Mouse (Mus musculus) spleen, postnatal 14 days (tissue): ENCODE results near the gene Syngr2.
A peak's percentile ranks its signal among the peaks of the same experiment; 100 is the strongest.

Source experiments
- DNase-seq, 2 experiments: peaks; one replicate each; pipeline ENCODE4 v3.0.0; 2021 to 2022; ENCODE audit warnings: low spot score in 2 of 2

The Syngr2 gene

GRCm38 (mm10) chr11:117809407-117810311 lies at the start of gene Syngr2, which contains the start of gene Gm20708:
Gene Syngr2, plus strand, starts transcription at chr11:117809668.
Gene Gm20708, plus strand, starts transcription at chr11:117809668.
- peak; percentile 61 to 73 for DNase-seq

- no peak for DNase-seq
Observed at GRCm38 (mm10) chr11:117760374-117761119, 48.9 kb upstream of the Syngr2 start.

GRCm38 (mm10) chr11:117761801-117762200 lies 47.7 kb upstream of the Syngr2 start:
- DNase-seq: no peak

- DNase-seq: no peak
Observed at GRCm38 (mm10) chr11:117762246-117762645, 47.2 kb upstream of the Syngr2 start.

GRCm38 (mm10) chr11:117764319-117764718 lies 45.1 kb upstream of the Syngr2 start:
- no peak for DNase-seq

- no peak for DNase-seq
Observed at GRCm38 (mm10) chr11:117765361-117765760, 44.1 kb upstream of the Syngr2 start.

- DNase-seq: no peak
Observed at GRCm38 (mm10) chr11:117766275-117766674, 43.2 kb upstream of the Syngr2 start.

GRCm38 (mm10) chr11:117768725-117769682 lies 40.5 kb upstream of the Syngr2 start:
- no peak for DNase-seq

DNA sequence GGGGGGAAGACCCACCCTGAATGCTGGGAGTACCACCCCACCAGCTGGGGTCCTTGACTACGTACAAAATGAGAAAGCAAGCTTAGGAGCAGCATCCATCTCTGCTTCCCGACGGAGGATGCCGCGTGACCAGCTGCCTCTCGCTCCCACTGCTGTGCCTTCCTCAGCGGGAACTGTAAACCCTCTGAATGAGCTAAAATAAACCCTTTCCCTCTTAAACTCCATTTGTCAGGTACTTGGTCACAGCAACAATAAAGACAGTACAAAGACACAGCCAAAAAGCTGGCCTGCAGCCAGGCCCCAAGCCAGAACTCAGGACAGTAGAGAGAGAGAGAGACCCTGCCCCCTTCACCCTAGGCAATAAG lies 39.8 kb upstream of the Syngr2 start:
- no peak for DNase-seq

DNA sequence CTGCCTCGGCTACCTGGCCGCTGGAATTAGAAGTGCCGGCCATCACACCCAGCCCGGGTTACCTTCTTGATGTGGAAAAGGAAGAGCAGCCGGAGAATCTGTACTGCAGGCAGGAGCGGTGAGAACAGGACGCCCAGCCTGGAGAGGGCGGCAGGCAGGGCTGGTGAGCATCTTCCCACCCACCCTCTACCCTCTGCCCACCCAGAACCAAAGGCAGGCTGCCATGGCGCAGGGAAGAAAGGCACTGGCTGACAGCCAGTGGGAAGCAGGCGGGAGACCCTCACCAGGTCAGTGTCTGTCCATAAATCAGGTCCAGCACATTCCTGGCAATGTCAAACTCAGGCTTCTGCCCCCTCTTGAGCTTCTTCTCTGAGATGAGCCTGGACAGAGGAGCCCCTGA lies 39.1 kb upstream of the Syngr2 start:
- no peak for DNase-seq

DNA sequence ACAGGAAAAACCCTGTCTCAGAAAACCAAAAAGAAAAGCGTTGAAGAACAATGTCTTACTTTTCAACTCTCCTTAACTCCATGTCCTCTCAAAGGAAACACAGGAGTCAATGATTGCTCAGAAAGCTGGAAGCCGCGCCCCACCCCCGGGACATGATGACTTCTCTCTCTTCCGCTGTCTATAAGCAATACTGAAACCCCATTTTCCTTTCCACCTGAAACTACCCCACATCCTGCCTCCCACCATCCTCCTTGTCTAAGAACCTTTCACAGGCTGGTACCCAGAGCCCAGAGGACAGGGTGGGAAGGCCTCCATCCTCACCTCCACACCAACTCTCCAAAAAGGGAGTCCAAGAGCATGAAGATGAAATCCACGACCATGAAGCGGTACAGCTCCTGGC lies 37.1 kb upstream of the Syngr2 start:
- no peak for DNase-seq

- no peak for DNase-seq
Observed at GRCm38 (mm10) chr11:117774925-117775324, 34.5 kb upstream of the Syngr2 start.

GRCm38 (mm10) chr11:117775540-117775939 lies 33.9 kb upstream of the Syngr2 start:
- DNase-seq: no peak

- no peak for DNase-seq
Observed at GRCm38 (mm10) chr11:117776085-117776792, 33.2 kb upstream of the Syngr2 start.

DNA sequence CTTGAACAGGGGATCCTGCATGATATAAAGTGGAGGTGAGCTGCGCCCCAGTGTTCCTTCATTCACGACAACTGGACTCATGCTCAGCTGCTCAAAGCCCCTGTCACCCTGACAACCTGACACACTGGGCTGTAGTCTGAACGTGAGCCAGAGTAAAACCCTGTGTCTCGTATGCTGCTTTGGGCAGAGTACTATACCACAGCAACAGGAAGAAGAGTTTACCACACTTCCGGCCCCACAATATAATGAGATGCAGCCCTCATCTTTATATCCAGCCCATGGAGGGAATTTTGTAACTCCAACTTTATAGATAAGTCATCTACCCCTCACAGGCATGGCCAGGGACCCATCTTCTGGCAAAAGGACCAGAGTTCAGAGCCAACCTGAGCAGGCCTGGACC lies 32.4 kb upstream of the Syngr2 start:
- no peak for DNase-seq

- no peak for DNase-seq
Observed at GRCm38 (mm10) chr11:117778031-117778430, 31.4 kb upstream of the Syngr2 start.

DNA sequence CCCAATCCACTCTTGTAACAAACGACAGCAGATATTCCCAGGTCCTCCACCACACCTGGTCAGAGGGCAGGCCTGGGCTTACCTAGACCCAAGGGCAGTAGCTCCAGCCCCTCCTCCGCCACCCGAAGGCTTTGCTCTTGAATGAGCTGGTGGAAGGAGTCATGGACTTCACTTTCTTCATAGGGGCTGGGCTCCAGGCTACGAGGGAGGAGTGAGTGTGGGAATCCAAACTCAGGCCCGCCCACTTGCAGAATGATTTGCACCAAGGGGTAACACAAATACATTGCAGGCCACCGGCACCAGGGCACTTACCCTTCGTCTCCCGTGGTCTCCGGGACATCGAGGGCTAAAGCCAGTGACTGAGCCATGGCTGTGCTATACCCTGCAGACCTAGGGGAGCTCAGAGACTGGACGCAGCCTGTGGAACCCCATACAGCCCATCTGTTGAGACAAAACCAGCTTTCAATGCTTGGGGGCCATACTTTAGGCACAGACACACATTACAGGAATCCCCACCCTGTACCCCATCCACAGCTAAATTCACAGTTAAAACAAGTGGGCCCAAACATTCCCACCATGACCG lies 30.5 kb upstream of the Syngr2 start:
- peak; percentile 40 to 49 for DNase-seq

DNA sequence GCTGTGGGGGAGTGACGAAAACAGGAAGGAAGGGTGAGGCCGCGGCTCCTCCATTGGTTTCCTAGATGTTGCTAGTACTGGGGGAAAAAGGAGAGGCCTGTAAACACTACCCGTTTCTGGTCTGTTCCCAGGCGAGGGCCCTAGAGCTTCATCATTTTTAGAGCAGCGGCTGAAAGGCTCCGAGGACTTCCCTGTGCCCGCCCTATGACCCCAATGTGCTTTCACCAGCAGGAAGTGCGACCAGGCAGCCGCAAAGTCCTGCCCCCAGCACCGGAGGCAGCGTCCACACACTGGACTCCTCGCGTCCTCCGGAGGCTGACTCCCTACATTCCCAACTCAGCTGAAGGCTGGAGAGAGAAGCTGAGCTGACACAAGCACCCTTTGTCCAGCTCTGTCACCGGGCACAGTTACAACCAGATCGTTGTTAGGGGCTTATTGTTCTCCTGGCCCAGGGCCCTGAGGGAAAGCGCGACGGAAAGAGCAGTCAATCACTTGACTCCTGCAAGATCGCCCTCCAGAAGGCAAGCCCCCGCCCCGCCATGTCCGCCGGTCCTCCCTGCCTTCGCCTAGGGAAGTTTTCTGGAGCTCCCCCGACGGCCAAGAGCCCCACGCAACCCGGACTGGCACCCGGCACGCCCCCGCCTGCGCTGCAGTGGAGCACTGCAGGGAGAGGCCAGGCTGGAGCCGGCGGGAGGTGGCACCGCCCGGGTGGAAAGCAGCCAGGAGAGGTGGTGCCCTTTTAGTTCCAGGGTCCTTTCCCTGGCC lies 29.9 kb upstream of the Syngr2 start:
- peak; percentile 60 to 64 for DNase-seq

DNA sequence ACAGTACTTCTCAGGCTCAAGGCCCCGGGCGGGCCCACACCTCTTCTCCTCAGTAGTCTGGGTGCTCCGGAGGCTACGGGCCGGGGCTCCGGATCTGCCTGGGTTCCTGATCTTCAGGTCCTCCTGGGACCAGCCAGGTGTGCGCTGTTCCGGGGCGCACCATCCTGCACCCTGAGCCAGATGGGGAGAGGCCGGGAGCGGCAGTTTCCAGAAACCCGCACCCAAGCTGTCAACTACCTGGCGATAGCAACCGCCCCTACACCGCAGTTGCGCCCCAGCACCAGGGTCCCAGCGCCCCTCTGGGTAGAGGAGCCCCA lies 29.3 kb upstream of the Syngr2 start:
- no peak for DNase-seq

GRCm38 (mm10) chr11:117780582-117781111 lies 28.8 kb upstream of the Syngr2 start:
- DNase-seq: peak; percentile 87 to 90
